Mouse (Mus musculus) kidney, postnatal 0 days (tissue): ENCODE measurements at regions not wholly inside any gene's neighbourhood (a gene's known extent, or its start where the extent isn't known, plus 50 kb on each side); places are given as distances from the start of the nearest gene placed in this dataset.

ENCODE experiments used
- ATAC-seq: fragments of 200-750 bp; cut with Nextera tagmentation; replicated peaks from 2 replicates; pipeline ENCODE4 v1.8.0; 2017; ENCODE audit warnings: low read depth, moderate number of reproducible peaks, moderate TSS enrichment, moderate library complexity; ENCODE audit not compliant: low FRiP score
- DNase-seq: peaks from one replicate; pipeline ENCODE4 v3.0.0-alpha.2; 2016; ENCODE audit warnings: low spot score
- H3K27ac ChIP-seq: fragments of 300-500 bp; sonication (generic); 2 replicates; pipeline ENCODE4 v1.5.1; 2014; ENCODE audit warnings: mild to moderate bottlenecking
- H3K27me3 ChIP-seq: fragments of 300-500 bp; sonication (generic); 2 replicates; pipeline ENCODE4 v1.6.1; 2014; ENCODE audit warnings: low read length, mixed read lengths; ENCODE audit not compliant: insufficient read depth
- H3K36me3 ChIP-seq: fragments of 300-500 bp; sonication (generic); 2 replicates; pipeline ENCODE4 v1.6.1; 2014; ENCODE audit warnings: low read length, mixed read lengths; ENCODE audit not compliant: insufficient read depth
- H3K4me1 ChIP-seq: fragments of 300-500 bp; sonication (generic); replicated peaks from 2 replicates; pipeline ENCODE4 v1.6.1; 2014; ENCODE audit warnings: antibody characterized with exemption, low read length, mixed read lengths; ENCODE audit not compliant: insufficient read depth
- H3K4me2 ChIP-seq: fragments of 300-500 bp; sonication (generic); 2 replicates; pipeline ENCODE4 v1.6.1; 2014; ENCODE audit warnings: mild to moderate bottlenecking, low read length, moderate library complexity, mixed read lengths
- H3K4me3 ChIP-seq: fragments of 300-500 bp; sonication (generic); replicated peaks from 2 replicates; pipeline ENCODE4 v1.5.1; 2014; ENCODE audit warnings: low read depth, low read length
- H3K9ac ChIP-seq: fragments of 300-500 bp; sonication (generic); 2 replicates; pipeline ENCODE4 v1.6.1; 2014; ENCODE audit warnings: low read depth, low read length
- H3K9me3 ChIP-seq: fragments of 300-500 bp; sonication (generic); replicated peaks from 2 replicates; pipeline ENCODE4 v1.6.1; 2016; ENCODE audit warnings: low read length, inconsistent platforms, mixed read lengths
- CTCF ChIP-seq: IDR thresholded peaks from 2 replicates; pipeline ENCODE4 v1.5.1; 2016; ENCODE audit warnings: antibody characterized with exemption, low read depth, mild to moderate bottlenecking, moderate library complexity
- WGBS: fragments of 180-500 bp; shearing (Covaris S2); extraction: QIAGEN DNeasy Blood & Tissue Kit; methylation state at CpG from one replicate; pipeline ENCODE4 v1.1.7; 2014; 5-methylcytosine and 5-hydroxymethylcytosine counted together

- 41% methylated on average over 3 of the region's 3 CpGs for WGBS
- Histone ChIP-seq H3K4me2 (no peak overlapping the region), H3K36me3 (no peaks in the 10 kb centered on the region), H3K9me3 (no peaks in the 10 kb centered on the region), H3K27me3 (no peaks in the 10 kb centered on the region), H3K4me3 (no peak overlapping the region), H3K4me1 (no peaks in the 10 kb centered on the region), H3K27ac (no peak overlapping the region), H3K9ac (no peak overlapping the region)
- ATAC-seq, result no peak
- no peak for TF ChIP-seq CTCF
- DNase-seq, result peak; percentile 3
These were observed 592.6 kb upstream of the Mpdz start for GRCm38 (mm10) chr4:82035074-82035703.

GRCm38 (mm10) chr4:82029237-82029636 is 586.6 kb upstream of the Mpdz start:
- Histone ChIP-seq H3K4me3 (no peak overlapping the region), H3K9me3 (no peaks in the 10 kb centered on the region), H3K36me3 (no peaks in the 10 kb centered on the region)

GRCm38 (mm10) chr4:82027447-82027881 is 584.8 kb upstream of the Mpdz start:
- 81% methylated on average over 9 of the region's 9 CpGs for WGBS
- no peaks in the 10 kb centered on the region for H3K27me3 ChIP-seq
- H3K9ac ChIP-seq, result no peak overlapping the region
- no peak for TF ChIP-seq CTCF
- no peaks in the 10 kb centered on the region for H3K36me3 ChIP-seq
- no peaks in the 10 kb centered on the region for H3K4me1 ChIP-seq
- H3K4me3 ChIP-seq, result no peak overlapping the region
- H3K9me3 ChIP-seq, result no peaks in the 10 kb centered on the region
- no peak overlapping the region for H3K27ac ChIP-seq
- DNase-seq (no peak), ATAC-seq (no peak)
- no peak overlapping the region for H3K4me2 ChIP-seq

More at GRCm38 (mm10) chr4:82029237-82029636, 586.6 kb upstream of the Mpdz start:
- Histone ChIP-seq H3K4me2 (no peak overlapping the region), H3K27ac (no peak overlapping the region), H3K4me1 (no peaks in the 10 kb centered on the region), H3K27me3 (no peaks in the 10 kb centered on the region), H3K9ac (no peak overlapping the region)
- TF ChIP-seq CTCF, result no peak
- no peak for DNase-seq
- 90% methylated on average over 9 of the region's 9 CpGs for WGBS
- ATAC-seq, result no peak

GRCm38 (mm10) chr4:82001406-82001732 is 558.8 kb upstream of the Mpdz start:
- TF ChIP-seq CTCF, result no peak
- DNase-seq (peak; percentile 21), ATAC-seq (no peak)
- Histone ChIP-seq H3K27ac (no peak overlapping the region), H3K9me3 (no peaks in the 10 kb centered on the region), H3K4me1 (0 out of 2 replicates have a peak, but pooled peaks cover 7% of the 10 kb centered on the region), H3K27me3 (no peaks in the 10 kb centered on the region), H3K4me3 (no peak overlapping the region), H3K4me2 (no peak overlapping the region), H3K9ac (no peak overlapping the region), H3K36me3 (no peaks in the 10 kb centered on the region)
- WGBS, result 49% methylated on average over 6 of the region's 6 CpGs

- no peaks in the 10 kb centered on the region for H3K9me3 ChIP-seq
- H3K36me3 ChIP-seq, result no peaks in the 10 kb centered on the region
- 57% methylated on average over 19 of the region's 19 CpGs for WGBS
- TF ChIP-seq CTCF, result no peak
- H3K4me2 ChIP-seq, result no peak overlapping the region
- no peak overlapping the region for H3K9ac ChIP-seq
- H3K27me3 ChIP-seq, result no peaks in the 10 kb centered on the region
- DNase-seq (peak; percentile 36), ATAC-seq (no peak)
- no peak overlapping the region for H3K4me3 ChIP-seq
- no peak overlapping the region for H3K27ac ChIP-seq
- H3K4me1 ChIP-seq, result 0 out of 2 replicates have a peak, but pooled peaks cover 7% of the 10 kb centered on the region
These were observed 558.2 kb upstream of the Mpdz start for GRCm38 (mm10) chr4:82000590-82001405.

GRCm38 (mm10) chr4:81999654-82000314 is 557.2 kb upstream of the Mpdz start:
- no peak overlapping the region for H3K4me2 ChIP-seq
- H3K4me1 ChIP-seq, result 0 out of 2 replicates have a peak, but pooled peaks cover 7% of the 10 kb centered on the region
- TF ChIP-seq CTCF, result no peak
- H3K27me3 ChIP-seq, result no peaks in the 10 kb centered on the region
- no peaks in the 10 kb centered on the region for H3K9me3 ChIP-seq
- ATAC-seq, result no peak
- 31% methylated on average over 11 of the region's 11 CpGs for WGBS
- no peaks in the 10 kb centered on the region for H3K36me3 ChIP-seq
- peak; percentile 42 for DNase-seq
- H3K27ac ChIP-seq, result no peak overlapping the region
- H3K9ac ChIP-seq, result no peak overlapping the region
- H3K4me3 ChIP-seq, result no peak overlapping the region
